Mouse (Mus musculus): ENCODE measurements around the gene Alg1.
"Not testable (repeated sequence)": the region's sequence is repeated elsewhere in the genome, so short reads cannot be mapped to it uniquely, and the experiment has no call there.

Alg1 gene

DNA sequence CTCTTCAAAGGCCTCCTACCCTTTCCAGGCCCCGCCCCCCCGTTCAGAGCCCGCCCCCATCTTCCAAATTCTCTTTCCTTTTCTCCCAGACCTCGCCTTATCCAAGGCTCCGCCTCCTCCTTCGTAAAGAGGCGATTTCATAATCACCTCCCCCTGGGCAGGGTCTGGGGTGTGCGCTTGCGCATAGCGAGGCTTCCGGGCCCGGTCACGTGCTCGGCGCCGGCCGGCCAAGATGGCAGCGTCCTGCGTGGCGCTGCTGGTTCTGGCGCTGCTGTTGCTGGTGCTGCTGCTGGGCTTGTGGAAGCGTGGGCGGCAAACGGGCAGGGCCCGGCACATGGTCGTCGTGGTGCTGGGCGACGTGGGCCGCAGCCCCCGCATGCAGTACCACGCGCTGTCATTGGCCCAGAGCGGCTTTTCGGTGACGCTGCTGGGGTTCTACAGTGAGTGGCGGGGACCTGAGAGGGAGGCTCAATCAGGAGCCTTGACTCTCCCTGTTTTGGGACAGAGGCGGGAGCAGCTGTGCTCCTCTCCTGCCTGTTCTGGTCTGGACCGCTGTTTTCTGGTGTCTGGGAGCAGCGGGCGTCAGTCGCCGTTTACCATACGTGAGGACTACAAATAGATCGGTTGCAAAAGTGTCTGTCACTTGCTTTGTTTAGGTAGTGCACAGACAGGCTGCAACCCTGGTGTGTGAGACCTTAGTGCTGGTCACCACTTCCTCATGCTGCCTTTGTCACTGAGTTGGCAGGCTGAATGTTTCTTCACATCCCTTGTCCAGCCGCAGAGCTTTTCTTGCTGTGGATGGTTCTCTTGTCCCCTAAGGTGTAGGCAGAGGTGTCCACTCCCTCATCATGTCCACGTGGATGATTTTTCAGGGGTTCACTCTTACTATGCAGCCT lies at the start of gene Alg1:
Gene Alg1, plus strand, starts transcription at position 204 of the 896 bp plus-strand sequence.
- peak; percentile 91 for DNase-seq (ENCODE audit: low spot score)

DNA sequence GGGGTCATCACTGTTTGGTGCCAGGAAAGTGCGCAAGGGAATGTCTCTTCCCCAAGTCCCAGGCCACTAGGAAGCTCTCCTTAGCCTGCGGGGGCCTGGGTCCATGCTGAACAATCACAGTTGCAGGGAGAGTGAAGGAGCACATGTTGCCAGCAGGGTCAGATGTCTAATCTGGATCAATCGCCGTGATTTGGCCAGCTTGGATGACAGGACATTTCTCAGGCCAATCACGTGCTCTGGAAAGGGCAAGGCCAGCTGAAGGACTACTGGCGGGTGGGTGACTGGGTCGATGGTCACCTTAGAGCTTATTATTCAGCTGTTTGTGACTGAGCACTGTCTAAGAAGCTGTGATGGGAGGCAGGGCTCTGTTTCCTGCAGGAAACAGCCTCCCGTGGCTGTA lies 49.3 kb upstream of the Alg1 start:
- DNase-seq (ENCODE audit: low spot score), result no peak

DNA sequence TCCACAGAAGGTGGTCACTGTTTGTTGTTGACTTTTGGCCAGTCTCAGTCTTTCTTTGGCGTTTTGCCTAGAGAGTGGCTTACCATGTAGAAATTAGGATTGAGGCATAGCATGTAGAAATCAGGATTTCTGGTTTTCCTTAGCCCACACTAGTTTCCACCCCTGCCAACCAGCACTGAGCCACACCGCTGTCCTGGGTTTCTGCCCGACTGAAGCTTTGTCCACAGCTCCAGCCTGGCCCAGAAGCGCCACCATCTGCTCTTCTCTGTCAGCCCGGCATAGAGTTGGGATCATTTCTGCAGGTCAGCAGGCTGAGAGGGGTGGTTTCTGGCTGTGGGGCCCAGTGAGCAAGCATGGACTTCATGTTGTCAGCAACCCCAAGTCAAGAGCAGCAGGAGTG lies 48.5 kb upstream of the Alg1 start:
- DNase-seq (ENCODE audit: low spot score), result no peak

DNA sequence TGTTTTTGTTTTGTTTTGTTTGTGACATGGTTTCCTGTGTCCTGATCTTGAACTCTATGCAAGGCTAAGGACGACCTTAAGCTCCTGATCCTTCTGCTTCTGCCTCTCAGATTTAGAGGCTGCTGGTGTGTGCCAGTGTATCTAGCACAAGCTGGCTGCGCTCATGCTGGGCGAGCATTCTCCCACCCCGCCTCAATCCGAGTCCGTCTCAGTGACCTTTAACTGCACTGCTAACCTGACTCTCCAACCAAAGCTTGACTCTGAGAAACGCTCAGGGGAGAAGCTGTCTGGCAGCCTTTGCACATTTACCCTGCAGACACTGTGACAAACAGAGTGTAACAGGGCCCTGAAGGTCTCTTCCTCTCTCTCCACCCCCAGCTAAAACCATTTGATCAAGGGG lies 47.7 kb upstream of the Alg1 start:
- DNase-seq (ENCODE audit: low spot score), result no peak

DNA sequence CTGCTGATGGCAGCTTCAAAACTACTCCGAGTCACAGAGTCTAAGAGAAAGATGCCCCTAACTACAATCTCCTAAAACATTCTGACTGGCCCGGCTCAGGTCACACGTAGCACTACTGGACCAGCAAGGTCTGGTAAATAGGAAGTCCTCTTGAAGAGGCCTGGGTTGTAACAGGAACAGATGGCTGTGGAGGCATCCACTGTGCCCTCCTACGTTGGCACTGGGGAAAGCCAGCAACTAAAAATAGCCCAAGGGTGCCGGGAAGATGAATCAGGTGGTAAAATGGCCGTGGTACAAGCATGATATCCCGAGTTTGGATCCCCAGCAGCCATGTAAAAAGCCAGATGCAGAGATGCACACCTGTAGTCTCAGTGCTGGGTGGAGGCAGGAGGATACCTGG lies 47.2 kb upstream of the Alg1 start:
- DNase-seq (ENCODE audit: low spot score), result no peak

DNA sequence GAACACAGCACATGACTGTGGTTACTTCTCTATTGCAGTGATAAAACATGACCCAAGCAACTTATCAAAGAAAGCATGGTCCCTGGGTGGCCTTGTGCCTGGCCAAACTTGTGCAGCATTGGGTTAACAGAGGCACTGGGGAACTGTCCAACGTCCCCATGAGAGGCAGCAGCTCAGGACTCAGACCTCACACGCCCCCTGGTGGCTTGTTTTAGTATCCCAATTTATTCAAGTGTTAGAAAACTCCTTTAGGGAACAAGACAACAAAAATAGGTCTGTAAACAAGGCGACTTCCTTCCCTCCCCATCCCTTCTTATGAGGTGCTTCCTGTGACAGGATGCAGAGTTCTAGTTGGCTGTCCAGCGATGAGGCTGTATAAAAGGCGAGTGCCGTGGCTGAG lies 38.3 kb upstream of the Alg1 start:
- DNase-seq (ENCODE audit: low spot score), result peak; percentile 7

DNA sequence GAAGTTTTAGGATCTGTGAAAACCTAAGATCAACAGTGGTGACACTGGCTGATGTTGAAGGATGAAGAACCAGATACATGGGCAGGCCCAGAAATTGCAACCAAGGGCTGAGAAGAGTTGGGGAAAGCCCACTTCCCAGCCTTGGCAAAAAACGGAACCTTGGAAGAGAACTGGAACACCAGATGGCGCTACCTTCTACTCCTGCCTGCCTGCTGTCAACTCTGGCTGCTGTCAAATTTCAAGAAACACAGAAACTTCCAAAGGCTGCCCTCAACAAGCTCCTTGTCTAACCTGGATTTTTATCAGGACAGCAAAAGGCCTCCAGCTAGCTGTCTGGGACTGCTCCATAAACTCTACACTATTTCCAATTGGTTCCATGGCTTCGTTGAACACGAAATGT lies 30.7 kb upstream of the Alg1 start:
- DNase-seq (ENCODE audit: low spot score), result peak; percentile 25

DNA sequence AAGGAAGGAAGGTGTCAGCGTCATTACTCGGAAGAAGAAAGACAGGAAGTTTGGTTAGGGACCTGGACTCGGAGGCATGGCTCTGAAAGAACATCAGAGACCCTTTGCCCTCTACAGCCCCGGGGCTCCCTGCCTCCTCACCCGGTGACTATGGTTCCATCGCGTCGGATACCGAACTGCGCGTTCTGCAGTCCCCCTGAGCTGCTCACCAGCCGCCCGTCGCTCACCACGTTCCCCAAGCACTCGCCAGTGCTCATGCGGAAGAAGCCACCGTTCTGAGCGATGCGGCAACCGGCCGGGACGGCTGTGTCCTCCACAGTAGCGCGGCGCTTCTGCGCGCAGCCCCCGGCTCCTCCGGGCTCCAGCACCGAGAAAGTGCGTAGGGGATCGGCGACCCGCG lies 30.2 kb upstream of the Alg1 start:
- DNase-seq (ENCODE audit: low spot score), result peak; percentile 16

DNA sequence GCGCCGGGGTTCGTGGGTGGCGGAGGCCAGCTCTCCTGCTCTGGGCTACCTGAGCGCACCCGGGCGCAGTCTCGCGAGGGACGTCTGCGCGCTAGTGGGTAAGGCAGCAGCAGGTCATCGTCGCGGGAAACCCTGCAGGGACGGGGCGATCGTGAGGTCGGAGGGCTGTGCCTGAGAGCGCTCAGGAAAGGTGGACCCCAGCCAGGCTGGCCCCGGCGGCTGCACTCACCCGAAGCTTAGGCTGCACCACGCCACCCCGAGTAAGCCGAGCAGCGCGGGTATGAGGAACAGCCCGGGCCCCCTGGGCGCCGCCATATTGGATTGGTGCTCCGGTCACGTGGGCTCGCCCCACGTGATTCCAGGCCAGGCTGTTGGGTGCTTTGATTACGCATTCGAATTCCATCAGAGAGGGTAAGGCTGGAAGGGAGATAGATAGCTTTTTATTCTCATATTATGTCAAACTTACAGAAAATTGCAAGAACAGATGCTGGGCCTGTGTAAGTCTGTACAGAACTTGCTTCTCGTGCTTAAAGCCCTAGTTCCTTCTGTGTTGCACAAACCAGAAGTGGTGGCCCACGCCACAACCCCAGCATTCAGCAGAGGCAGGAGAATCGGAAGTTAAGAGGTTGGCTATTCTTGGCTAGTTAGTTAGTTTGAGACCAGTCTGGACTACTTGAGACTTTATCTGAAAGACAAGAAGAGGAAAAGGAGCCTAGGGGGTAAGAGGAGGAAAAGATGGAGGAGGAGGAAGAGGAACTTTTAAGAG lies 29.6 kb upstream of the Alg1 start, which contains the start of gene Nagpa:
Gene Nagpa, minus strand, starts transcription at position 345 of the 766 bp plus-strand sequence.
- DNase-seq (ENCODE audit: low spot score), result peak; percentile 76

DNA sequence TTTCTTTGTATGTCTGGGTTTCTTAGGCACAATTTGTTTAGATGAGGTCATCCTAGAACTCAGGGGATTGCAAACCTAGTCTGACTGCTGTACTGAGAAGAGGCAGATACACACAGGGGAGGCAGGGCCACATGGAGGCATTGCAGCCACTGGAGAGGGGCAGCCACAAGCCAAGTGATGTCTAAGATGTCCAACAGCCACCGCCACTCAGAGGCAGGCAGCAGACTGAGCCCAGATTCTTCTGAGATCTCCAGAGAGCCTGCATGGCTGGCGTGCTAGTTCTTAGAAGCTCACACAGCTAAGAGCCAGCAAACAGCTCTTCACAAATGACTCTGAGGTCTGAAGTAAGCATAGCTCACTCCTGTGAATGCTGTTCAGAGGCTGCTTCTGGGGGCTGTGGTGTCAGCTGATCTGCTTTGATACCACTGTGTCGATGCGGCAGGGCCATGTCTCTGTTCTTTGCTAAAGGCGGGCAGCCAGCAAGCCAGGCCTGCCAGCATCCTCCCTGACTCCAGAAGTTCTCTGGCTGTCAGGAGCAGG lies 27.9 kb upstream of the Alg1 start:
- DNase-seq (ENCODE audit: low spot score), result no peak

DNA sequence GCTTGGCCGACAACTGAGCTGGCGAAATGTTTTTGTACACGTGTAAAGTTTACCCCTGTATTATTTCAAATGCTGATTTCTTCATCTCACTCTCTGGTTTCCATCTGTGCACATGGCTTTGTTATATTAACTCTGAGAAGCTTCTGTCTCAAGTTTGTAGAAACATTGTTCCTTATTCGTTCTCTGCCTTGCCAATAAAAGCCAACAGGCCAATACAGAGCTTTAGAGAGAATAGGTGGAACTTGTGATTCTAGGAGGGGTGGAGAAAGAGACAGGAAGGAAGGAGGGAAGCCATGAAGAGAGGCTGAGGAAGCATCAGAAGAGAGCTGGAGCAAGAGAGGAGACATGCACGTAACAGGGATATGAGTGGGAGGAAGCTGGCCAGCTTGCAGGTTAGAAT lies 27.4 kb upstream of the Alg1 start:
- DNase-seq (ENCODE audit: low spot score), result no peak

DNA sequence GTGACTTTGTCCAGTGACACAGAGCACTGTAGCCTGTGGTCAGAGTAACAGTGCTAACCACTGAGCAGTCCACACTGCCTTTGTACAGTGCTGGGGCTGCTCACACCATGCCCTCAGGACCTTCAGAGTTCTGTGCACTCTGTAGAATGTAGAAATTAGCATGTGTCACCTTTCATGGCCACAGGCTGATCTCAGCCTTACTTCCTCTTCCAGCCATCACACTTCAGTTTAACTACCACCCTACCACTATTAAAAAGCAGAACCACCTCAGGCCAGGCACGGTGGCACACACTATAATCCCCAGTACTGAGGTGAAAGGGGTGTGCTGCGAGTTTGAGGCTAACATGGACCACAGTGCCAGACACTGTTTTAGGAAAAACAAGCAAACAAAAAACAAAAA lies 23.1 kb upstream of the Alg1 start:
- no peak for DNase-seq (ENCODE audit: low spot score)

DNA sequence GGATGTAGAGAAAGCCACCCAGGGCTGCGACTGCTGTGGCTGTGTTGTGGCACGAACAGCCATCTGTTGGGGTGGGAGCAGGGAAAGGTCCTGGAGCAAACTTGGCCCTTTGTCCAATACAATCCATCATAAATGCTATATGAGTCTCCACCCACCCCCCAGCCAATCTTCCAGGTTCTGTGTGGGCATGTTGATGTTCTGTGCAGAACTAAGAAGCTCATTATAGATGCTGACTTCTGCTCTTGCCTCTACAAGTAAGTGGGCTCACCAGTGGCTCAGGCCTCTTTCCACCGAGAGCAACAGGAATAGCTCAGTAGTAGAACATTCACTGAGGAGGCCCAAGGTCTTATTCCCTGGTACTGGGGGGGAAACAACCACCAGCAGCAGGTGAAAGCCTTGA lies 21.3 kb upstream of the Alg1 start:
- DNase-seq (ENCODE audit: low spot score), result no peak

DNA sequence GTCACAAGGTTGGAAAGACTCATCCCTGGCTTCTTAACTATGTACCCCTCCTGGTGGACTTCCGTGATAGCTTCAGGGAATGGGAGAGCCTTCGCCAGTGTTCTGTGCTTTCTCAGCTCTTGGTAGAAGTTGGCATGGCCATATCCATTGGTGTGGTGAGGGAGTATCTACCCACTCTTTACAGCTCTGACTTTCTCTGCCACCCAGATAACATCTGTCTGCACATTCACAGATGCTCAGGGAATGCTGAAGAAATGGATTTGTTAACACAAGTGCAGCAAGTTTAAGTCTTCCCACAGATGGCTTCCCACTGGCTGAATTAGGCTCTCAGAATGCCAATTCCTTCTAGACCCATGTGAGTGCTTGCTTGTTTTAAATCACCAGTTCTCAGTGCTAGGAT lies 19.3 kb upstream of the Alg1 start:
- DNase-seq (ENCODE audit: low spot score), result no peak

DNA sequence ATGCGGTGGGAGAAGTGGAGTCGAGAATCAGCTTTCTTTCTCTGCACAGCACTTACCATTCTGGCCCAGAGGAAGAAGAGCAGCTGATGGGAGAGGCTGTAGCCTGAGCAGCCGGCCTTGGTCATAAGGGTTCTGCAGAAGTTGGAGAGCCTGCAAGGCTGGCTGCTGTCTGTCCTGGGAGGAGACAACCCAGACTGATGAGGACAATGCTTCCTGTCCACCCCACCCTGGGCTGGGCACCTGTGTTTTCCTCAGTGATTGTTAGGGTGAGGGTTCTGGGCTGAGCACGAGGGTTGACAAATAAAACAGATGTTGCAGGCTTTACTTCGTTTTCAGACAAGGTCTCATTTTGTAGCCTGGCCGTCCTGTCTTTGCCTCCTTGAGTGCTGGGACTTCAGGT lies 16.7 kb upstream of the Alg1 start:
- DNase-seq (ENCODE audit: low spot score), result no peak

DNA sequence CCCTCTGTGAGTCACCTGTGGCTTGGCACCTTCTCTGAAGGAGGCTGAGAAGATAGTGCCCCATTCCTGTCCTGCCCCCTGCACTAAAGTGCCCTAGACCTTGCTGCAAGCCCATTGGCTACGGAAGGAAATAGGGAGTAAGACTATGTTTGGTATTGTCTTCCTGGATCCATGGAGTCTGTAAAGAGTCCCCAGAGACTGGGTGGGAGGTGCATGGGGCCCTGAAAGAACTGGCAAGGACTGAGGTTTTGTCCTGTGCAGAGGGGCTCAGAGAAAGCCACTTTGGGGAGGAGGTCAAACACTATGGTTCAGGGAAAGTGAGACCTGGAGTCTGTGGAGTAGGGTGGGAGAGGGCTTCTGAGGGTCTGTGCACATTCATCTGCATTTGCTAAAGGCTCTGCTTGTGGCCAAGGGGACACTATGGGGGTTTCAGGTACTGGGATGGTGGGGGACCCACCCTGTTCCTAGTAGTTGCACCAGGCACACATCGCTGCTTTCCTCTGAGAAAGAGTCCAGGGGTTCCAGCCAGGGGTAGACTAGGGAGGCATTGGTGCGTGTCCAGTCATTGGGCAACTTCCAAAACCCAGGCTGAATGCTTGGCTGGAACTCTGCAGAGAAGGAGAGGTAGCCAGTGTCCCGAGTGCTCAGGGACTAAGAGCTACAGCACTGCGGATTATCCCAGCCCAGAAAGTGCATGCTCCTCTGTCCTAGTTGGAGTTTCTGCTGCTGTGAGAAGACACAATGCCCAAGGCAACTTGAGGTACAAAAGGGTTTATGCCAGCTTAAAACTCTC lies 15.9 kb upstream of the Alg1 start:
- no peak for DNase-seq (ENCODE audit: low spot score)

DNA sequence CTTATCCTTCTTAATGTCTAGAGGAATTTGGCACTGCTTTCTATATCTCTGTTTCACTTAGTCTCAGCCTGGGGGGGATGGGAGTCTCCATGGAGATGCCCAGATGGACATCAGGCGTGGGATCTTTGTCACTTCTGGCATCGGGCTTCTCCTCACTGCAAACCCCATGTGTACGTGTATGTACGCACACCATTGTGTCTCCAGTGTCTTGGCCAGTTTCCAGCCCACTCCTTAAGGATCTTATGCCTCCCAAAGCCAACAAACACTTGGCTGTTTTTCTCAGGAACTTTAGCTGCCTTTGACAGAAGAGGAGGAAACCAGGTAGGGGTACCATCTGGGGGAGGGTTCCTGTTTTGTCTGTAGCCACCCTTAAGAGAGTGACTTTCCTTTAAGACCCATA lies 12.0 kb upstream of the Alg1 start:
- no peak for DNase-seq (ENCODE audit: low spot score)

DNA sequence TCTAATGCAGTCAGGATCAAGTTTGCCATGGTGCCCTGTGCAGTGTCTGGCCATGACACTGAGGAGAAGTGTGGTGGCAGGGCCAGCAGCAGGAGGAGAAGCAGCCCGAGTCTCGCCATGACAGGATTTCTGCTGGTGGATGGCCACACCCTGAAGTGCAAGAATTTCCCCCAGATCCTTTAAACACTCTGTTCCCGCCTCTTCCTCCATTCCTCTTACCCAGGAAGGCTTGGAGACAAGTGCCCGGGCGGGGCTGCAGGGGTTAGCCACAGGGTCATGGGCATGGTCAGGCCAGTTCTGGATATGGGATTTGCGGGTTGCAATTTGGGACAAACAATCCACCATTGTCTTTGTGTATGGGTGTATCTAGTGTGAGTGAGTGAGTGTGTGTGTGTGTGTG lies 11.3 kb upstream of the Alg1 start, which contains the start of gene AU021092:
Gene AU021092, minus strand, starts transcription at position 160 of the 400 bp plus-strand sequence.
- no peak for DNase-seq (ENCODE audit: low spot score)

DNA sequence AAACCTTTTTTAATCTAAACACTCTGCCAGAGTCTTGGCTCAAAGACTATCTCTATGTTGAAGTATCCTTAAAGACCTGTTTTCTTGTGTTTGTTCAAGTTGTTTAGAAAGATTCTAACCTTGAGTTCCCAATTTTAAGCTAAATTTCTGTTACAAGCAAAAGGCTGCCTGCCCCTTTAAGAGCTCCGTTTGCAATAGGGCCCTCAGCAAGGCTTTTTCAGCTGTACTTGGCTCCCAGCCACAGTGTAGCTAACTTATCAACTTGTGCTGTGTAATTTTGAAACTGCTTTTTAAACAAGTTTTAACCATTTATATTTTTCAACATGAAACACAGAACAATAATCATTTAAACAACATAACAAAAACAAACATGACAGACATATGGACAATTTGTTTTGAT lies 6.9 kb upstream of the Alg1 start:
- not testable (repeated sequence) for DNase-seq (ENCODE audit: low spot score)

DNA sequence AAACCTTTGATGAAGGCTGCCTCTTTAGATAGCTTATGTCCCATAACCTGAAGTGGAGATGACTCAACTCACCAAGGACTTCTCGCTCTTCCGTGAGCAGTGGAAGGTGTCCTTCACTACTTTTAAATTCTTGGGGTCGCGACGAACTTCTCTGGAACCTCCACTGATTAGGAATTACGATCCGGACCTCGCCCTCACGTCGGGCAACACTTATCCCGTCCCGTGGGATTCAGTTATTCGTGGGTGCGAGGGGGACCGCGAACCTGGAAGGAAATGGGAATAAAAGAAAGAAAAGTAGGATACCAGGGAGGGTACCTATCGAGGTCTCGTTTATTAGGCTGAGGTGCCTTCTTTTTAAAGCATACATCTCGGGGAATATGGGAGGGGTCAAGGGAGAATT lies 5.9 kb upstream of the Alg1 start:
- not testable (repeated sequence) for DNase-seq (ENCODE audit: low spot score)

DNA sequence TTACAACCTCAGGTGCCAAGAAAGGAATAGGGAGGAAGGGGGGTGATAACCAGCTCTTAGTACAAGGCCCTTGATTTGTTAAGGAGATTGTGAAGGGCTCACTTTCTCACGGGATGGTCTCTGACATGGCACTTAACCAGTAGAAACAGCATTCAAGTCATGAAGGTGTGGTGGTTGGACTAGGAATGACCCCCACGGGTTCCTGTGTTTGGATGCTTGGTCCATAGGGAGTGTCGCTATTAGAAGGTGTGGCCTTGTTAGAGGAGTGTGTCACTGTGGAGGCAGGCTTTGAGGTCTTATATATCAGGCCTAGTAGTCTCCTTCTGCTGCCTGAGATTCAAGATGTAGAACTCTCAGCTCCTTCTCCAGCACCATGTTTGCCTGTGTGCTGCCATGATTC lies 5.3 kb upstream of the Alg1 start:
- DNase-seq (ENCODE audit: low spot score), result not testable (repeated sequence)

DNA sequence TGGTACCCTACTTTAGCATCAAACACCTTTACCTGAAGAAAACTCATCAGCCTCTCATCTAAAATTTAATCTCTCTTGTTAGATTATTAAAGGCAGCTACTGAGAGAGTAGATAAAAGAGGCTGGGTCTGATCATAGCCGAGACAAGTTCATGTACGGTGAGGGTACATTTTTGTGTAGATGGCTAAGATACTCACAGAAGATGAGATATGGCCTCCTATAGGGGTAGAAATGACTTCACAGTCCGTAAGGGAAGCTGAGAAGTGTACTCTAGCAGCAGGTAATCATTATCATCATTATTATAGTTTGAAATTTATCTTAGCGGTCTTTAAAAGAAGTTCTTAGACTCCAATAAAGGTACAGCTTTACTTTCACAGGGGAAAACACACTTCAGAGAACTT lies 439 bp upstream of the Alg1 start:
- no peak for DNase-seq (ENCODE audit: low spot score)

Measured in T-cell, adult 2 months (primary cell).